Mouse (Mus musculus): Measurements from ENCODE around the gene Tmem232. TPM values are rescaled to one million over a fixed set of nuclear protein-coding genes. Genes with fewer than 3 reads are reported as not detected.

Tmem232 gene
- polyA plus RNA-seq, 1 experiment from 2014 or later = 1.9 TPM

- Histone ChIP-seq H3K9me3 (ENCODE audit: control insufficient read depth, low read length) (no peaks in the 10 kb centered on the region), H3K4me3 (ENCODE audit: low read depth, low read length) (no peak overlapping the region), H3K27ac (ENCODE audit: low read depth, low read length) (no peak overlapping the region), H3K27me3 (ENCODE audit: control insufficient read depth, insufficient read depth, low read length) (no peaks in the 10 kb centered on the region), H3K4me2 (ENCODE audit: low read depth, low read length) (no peak overlapping the region), H3K36me3 (ENCODE audit: control insufficient read depth, insufficient read depth, low read length) (no peaks in the 10 kb centered on the region), H3K4me1 (ENCODE audit: control insufficient read depth, insufficient read depth, low read length) (no peaks in the 10 kb centered on the region), H3K9ac (replicated peaks; ENCODE audit: low read depth, low read length) (no peak overlapping the region)
- WGBS = 85% methylated on average over 4 of the region's 4 CpGs
- no peak for ATAC-seq (ENCODE audit: low read depth)
Measured at GRCm38 (mm10) chr17:65340016-65340415, 200.6 kb downstream of the Tmem232 start.

GRCm38 (mm10) chr17:65330759-65331158, 209.8 kb downstream of the Tmem232 start:
- Histone ChIP-seq H3K4me1 (ENCODE audit: control insufficient read depth, insufficient read depth, low read length) (no peaks in the 10 kb centered on the region), H3K9ac (replicated peaks; ENCODE audit: low read depth, low read length) (no peak overlapping the region), H3K27ac (ENCODE audit: low read depth, low read length) (no peak overlapping the region), H3K4me3 (ENCODE audit: low read depth, low read length) (no peak overlapping the region), H3K9me3 (ENCODE audit: control insufficient read depth, low read length) (no peaks in the 10 kb centered on the region), H3K4me2 (ENCODE audit: low read depth, low read length) (no peak overlapping the region), H3K36me3 (ENCODE audit: control insufficient read depth, insufficient read depth, low read length) (no peaks in the 10 kb centered on the region), H3K27me3 (ENCODE audit: control insufficient read depth, insufficient read depth, low read length) (no peaks in the 10 kb centered on the region)
- WGBS = 97% methylated on average over 8 of the region's 8 CpGs
- ATAC-seq (ENCODE audit: low read depth) = no peak

DNA sequence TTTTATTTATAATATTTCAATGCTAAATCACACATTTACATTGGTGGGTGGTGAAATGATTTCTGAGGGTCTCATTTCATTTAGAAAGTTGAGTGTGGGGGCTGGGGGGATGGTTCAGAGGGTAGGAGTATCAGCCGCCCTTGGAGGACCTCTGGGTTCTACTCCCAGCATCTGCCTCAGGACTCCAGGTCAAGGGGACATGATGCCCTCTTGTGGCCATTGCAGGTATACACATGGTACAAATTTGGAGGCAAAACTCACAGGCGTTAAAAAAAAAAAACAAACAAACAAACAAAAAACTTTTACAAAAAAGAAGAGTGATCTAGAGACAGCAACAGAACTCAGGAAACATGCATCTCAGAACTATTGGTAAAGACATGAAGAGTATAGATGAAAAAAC, 215.3 kb downstream of the Tmem232 start:
- H3K9ac ChIP-seq (replicated peaks; ENCODE audit: low read depth, low read length) = no peak overlapping the region
- H3K4me3 ChIP-seq (ENCODE audit: low read depth, low read length) = no peak overlapping the region
- H3K9me3 ChIP-seq (ENCODE audit: control insufficient read depth, low read length) = no peaks in the 10 kb centered on the region
- no peak for ATAC-seq (ENCODE audit: low read depth)
- H3K4me1 ChIP-seq (ENCODE audit: control insufficient read depth, insufficient read depth, low read length) = no peaks in the 10 kb centered on the region
- no peaks in the 10 kb centered on the region for H3K27me3 ChIP-seq (ENCODE audit: control insufficient read depth, insufficient read depth, low read length)
- no peak overlapping the region for H3K4me2 ChIP-seq (ENCODE audit: low read depth, low read length)
- no peaks in the 10 kb centered on the region for H3K36me3 ChIP-seq (ENCODE audit: control insufficient read depth, insufficient read depth, low read length)
- 18% methylated on average over 2 of the region's 2 CpGs for WGBS
- no peak overlapping the region for H3K27ac ChIP-seq (ENCODE audit: low read depth, low read length)

DNA sequence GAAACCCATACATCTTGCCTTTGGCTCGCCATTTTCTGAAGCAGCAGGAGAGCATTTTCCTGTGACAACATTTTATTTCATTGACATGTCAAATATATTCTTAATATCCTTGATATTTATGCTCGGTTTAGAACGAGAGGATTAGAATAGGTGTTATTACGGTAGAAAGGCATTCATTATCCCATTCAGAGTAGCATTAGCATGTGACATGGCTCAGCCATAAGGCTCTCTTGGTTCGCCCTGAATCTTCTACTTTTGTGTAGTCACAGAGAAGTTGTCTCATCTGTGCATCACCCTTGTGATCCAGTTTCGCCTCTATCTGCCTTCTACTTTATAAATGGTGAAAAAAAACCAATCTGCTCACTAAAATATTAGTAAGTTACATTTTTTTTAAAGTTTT, 220.0 kb downstream of the Tmem232 start:
- Histone ChIP-seq H3K9me3 (ENCODE audit: control insufficient read depth, low read length) (no peaks in the 10 kb centered on the region), H3K4me2 (ENCODE audit: low read depth, low read length) (no peak overlapping the region), H3K4me3 (ENCODE audit: low read depth, low read length) (no peak overlapping the region), H3K27me3 (ENCODE audit: control insufficient read depth, insufficient read depth, low read length) (no peaks in the 10 kb centered on the region), H3K27ac (ENCODE audit: low read depth, low read length) (no peak overlapping the region), H3K9ac (replicated peaks; ENCODE audit: low read depth, low read length) (no peak overlapping the region), H3K36me3 (ENCODE audit: control insufficient read depth, insufficient read depth, low read length) (no peaks in the 10 kb centered on the region), H3K4me1 (ENCODE audit: control insufficient read depth, insufficient read depth, low read length) (no peaks in the 10 kb centered on the region)
- ATAC-seq (ENCODE audit: low read depth) = no peak
- 80% methylated on average over 6 of the region's 6 CpGs for WGBS

DNA sequence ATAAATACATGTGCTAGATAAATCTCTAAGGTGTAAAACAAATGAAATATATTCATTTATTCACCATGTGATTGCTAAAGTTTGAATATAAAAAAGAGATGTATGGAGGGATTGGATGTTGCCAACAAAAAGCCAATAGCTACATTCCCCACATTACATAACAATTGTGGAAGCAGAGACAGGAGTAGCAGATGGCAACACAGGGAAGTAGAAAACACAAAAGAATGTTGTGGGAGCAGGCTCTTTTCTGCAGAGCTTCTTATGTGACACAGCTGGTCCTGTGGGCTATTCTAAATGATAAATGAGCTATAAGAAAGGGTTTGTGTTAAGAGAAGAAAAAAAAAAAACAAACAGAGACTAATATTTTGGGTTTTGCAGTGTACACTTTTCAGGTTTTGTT, 240.6 kb downstream of the Tmem232 start:
- Histone ChIP-seq H3K4me2 (ENCODE audit: low read depth, low read length) (no peak overlapping the region), H3K4me3 (ENCODE audit: low read depth, low read length) (no peak overlapping the region), H3K27ac (ENCODE audit: low read depth, low read length) (no peak overlapping the region), H3K9me3 (ENCODE audit: control insufficient read depth, low read length) (no peaks in the 10 kb centered on the region), H3K27me3 (ENCODE audit: control insufficient read depth, insufficient read depth, low read length) (no peaks in the 10 kb centered on the region), H3K9ac (replicated peaks; ENCODE audit: low read depth, low read length) (no peak overlapping the region), H3K36me3 (ENCODE audit: control insufficient read depth, insufficient read depth, low read length) (no peaks in the 10 kb centered on the region), H3K4me1 (ENCODE audit: control insufficient read depth, insufficient read depth, low read length) (no peaks in the 10 kb centered on the region)
- no peak for ATAC-seq (ENCODE audit: low read depth)

DNA sequence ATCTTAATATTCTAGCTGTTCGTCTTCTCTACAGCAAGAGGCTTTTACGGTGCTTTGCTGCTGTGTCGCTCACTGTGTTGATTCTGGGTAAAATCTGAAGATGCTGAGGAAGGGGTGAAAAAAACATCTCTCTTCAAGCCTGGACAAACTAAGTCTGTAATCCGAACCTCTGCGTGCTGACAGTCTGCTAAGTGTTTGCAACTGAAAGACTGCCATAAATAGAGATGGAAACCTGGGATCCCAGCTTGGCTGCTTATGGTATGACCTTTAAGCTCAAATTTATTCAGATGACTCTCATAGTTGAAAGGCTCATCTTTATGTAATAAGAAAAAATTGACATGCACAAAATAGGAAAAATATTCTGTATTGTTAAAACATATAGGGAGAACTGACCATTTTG, 242.8 kb downstream of the Tmem232 start:
- Histone ChIP-seq H3K9ac (replicated peaks; ENCODE audit: low read depth, low read length) (no peak overlapping the region), H3K27ac (ENCODE audit: low read depth, low read length) (no peak overlapping the region), H3K4me1 (ENCODE audit: control insufficient read depth, insufficient read depth, low read length) (no peaks in the 10 kb centered on the region), H3K27me3 (ENCODE audit: control insufficient read depth, insufficient read depth, low read length) (no peaks in the 10 kb centered on the region), H3K9me3 (ENCODE audit: control insufficient read depth, low read length) (no peaks in the 10 kb centered on the region), H3K36me3 (ENCODE audit: control insufficient read depth, insufficient read depth, low read length) (no peaks in the 10 kb centered on the region), H3K4me2 (ENCODE audit: low read depth, low read length) (no peak overlapping the region), H3K4me3 (ENCODE audit: low read depth, low read length) (no peak overlapping the region)
- ATAC-seq (ENCODE audit: low read depth) = no peak
- WGBS = 86% methylated on average over 5 of the region's 5 CpGs

DNA sequence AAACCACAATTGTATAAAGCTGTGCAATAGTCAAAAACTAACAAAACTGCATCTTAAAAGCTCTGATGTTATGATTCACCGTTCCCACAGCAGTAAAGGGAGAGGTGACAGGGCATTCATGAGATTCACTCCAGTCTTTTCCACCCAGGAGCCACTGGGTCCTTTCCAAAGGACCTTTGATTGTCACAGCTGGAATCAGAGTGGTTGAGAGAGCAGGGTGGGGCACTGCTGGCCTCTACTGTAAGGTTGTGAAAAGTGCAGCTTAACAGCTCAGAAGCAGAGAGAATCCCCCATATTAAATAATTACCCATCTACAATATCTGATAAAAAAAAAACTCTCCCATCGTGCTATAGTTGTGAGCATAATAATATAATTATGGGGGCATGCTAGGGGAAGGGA, 288.4 kb downstream of the Tmem232 start:
- H3K4me2 ChIP-seq (ENCODE audit: low read depth, low read length) = no peak overlapping the region
- H3K4me1 ChIP-seq (ENCODE audit: control insufficient read depth, insufficient read depth, low read length) = no peaks in the 10 kb centered on the region
- H3K27ac ChIP-seq (ENCODE audit: low read depth, low read length) = no peak overlapping the region
- H3K9me3 ChIP-seq (ENCODE audit: control insufficient read depth, low read length) = no peaks in the 10 kb centered on the region
- WGBS = 72% methylated on average over 2 of the region's 2 CpGs
- no peaks in the 10 kb centered on the region for H3K27me3 ChIP-seq (ENCODE audit: control insufficient read depth, insufficient read depth, low read length)
- H3K9ac ChIP-seq (replicated peaks; ENCODE audit: low read depth, low read length) = no peak overlapping the region
- ATAC-seq (ENCODE audit: low read depth) = peak; percentile 81; the same call in 1 of the 2 replicates
- no peak overlapping the region for H3K4me3 ChIP-seq (ENCODE audit: low read depth, low read length)
- H3K36me3 ChIP-seq (ENCODE audit: control insufficient read depth, insufficient read depth, low read length) = no peaks in the 10 kb centered on the region

DNA sequence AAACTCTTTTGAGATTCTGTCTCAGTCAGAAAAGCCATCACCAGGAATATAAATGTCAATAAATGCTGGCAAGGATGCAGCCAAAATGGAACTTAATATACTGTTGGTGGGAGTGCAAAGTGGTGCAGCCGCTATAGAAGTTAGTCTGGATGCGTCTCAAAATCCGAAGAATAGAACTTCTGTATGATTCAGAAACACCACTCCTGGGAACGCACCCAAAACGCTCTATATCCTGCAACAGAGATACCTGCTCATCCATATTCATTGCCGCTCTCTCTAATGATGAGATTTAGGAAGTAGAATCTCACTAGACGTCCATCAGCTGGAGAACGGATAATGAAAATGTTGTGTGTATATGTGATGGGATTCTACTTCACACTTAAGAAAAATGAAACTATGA, 290.3 kb downstream of the Tmem232 start:
- Histone ChIP-seq H3K27ac (ENCODE audit: low read depth, low read length) (no peak overlapping the region), H3K9me3 (ENCODE audit: control insufficient read depth, low read length) (no peaks in the 10 kb centered on the region), H3K4me3 (ENCODE audit: low read depth, low read length) (no peak overlapping the region), H3K9ac (replicated peaks; ENCODE audit: low read depth, low read length) (no peak overlapping the region), H3K36me3 (ENCODE audit: control insufficient read depth, insufficient read depth, low read length) (no peaks in the 10 kb centered on the region), H3K27me3 (ENCODE audit: control insufficient read depth, insufficient read depth, low read length) (no peaks in the 10 kb centered on the region), H3K4me2 (ENCODE audit: low read depth, low read length) (no peak overlapping the region), H3K4me1 (ENCODE audit: control insufficient read depth, insufficient read depth, low read length) (no peaks in the 10 kb centered on the region)
- no peak for ATAC-seq (ENCODE audit: low read depth)
- 92% methylated on average over 8 of the region's 8 CpGs for WGBS

DNA sequence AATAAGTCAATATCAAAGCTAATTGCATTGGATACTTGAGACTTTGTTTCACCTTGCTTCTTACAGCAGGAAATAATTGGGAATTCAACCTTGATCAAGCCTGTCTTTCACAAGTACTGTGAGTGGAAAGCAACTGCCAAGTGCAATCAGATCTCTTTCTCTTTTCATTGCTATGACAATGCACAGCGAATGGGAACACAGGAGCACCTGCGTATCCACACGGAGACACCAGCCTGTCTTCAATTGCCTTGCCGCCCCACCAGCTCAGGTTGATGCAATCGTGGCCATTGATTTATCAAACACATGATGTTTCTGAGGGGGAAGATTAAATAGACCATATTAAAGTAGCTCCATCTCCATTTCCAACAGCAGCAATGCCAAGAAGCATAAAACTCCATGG, 296.9 kb downstream of the Tmem232 start:
- 77% methylated on average over 5 of the region's 5 CpGs for WGBS
- no peaks in the 10 kb centered on the region for H3K36me3 ChIP-seq (ENCODE audit: control insufficient read depth, insufficient read depth, low read length)
- no peaks in the 10 kb centered on the region for H3K27me3 ChIP-seq (ENCODE audit: control insufficient read depth, insufficient read depth, low read length)
- H3K27ac ChIP-seq (ENCODE audit: low read depth, low read length) = no peak overlapping the region
- H3K4me2 ChIP-seq (ENCODE audit: low read depth, low read length) = no peak overlapping the region
- no peak overlapping the region for H3K9ac ChIP-seq (replicated peaks; ENCODE audit: low read depth, low read length)
- H3K4me1 ChIP-seq (ENCODE audit: control insufficient read depth, insufficient read depth, low read length) = no peaks in the 10 kb centered on the region
- no peaks in the 10 kb centered on the region for H3K9me3 ChIP-seq (ENCODE audit: control insufficient read depth, low read length)
- ATAC-seq (ENCODE audit: low read depth) = no peak
- H3K4me3 ChIP-seq (ENCODE audit: low read depth, low read length) = no peak overlapping the region

- H3K4me1 ChIP-seq (ENCODE audit: control insufficient read depth, insufficient read depth, low read length) = no peaks in the 10 kb centered on the region
- ATAC-seq (ENCODE audit: low read depth) = no peak
- no peak overlapping the region for H3K4me3 ChIP-seq (ENCODE audit: low read depth, low read length)
- H3K27me3 ChIP-seq (ENCODE audit: control insufficient read depth, insufficient read depth, low read length) = no peaks in the 10 kb centered on the region
- H3K9me3 ChIP-seq (ENCODE audit: control insufficient read depth, low read length) = no peaks in the 10 kb centered on the region
- 71% methylated on average over 6 of the region's 6 CpGs for WGBS
- H3K9ac ChIP-seq (replicated peaks; ENCODE audit: low read depth, low read length) = no peak overlapping the region
- no peaks in the 10 kb centered on the region for H3K36me3 ChIP-seq (ENCODE audit: control insufficient read depth, insufficient read depth, low read length)
- no peak overlapping the region for H3K4me2 ChIP-seq (ENCODE audit: low read depth, low read length)
- no peak overlapping the region for H3K27ac ChIP-seq (ENCODE audit: low read depth, low read length)
Measured at GRCm38 (mm10) chr17:65225347-65225916, 315.1 kb downstream of the Tmem232 start.
